Mouse (Mus musculus) stomach, adult 2 months (tissue): Measurements from ENCODE around the gene Myo1f. TPM values are rescaled to one million over a fixed set of nuclear protein-coding genes. Genes with fewer than 3 reads are reported as not detected.

Experiments
- polyA plus RNA-seq: library from polyadenylated mRNA; depleted of rRNA; stranded (reverse); fragments of >200 nt; gene quantifications from 2 replicates; pipeline ENCODE4 v1.2.3, GENCODE M21; 2012; rRNA removed

Gene Myo1f
- 1.1 and 1.2 TPM in 2 replicates for polyA plus RNA-seq

DNA sequence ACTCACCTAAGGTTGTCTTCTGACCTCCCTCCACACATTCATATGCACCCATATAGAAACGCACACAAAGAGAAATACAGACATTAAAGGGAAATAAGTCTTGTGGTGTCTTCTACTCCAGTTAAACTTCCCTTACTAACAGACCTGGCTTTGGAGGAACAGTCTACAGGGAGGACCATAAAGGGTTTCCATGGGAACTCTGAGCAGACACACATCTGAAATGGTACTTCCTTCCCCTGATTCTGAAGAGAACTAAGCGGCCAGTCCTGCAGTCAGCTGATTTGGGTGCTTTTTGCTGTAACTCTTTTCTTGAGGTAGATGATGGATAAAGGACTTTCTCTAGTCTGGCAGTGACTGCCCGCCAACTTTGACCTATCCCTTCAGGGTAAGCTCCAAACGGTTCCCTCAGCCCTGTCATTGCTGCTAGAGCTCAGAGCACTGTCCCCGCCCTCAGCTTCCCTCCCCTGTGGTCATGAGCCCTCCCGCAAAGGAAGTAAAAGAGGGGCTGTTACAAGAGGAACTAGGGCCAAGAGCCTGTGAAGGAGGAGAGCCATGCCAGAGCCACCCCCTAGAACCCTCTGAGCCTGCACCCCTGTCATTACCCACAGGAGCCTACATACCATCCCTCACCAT lies at the start of gene Myo1f:
Myo1f (plus strand) TSS at position 485 of the 633 bp plus-strand sequence.

GRCm38 (mm10) chr17:33523918-33524755 lies 31.4 kb upstream of the Myo1f start, which contains the start of gene Adamts10:
Gene Adamts10, plus strand, starts transcription at chr17:33524204.

DNA sequence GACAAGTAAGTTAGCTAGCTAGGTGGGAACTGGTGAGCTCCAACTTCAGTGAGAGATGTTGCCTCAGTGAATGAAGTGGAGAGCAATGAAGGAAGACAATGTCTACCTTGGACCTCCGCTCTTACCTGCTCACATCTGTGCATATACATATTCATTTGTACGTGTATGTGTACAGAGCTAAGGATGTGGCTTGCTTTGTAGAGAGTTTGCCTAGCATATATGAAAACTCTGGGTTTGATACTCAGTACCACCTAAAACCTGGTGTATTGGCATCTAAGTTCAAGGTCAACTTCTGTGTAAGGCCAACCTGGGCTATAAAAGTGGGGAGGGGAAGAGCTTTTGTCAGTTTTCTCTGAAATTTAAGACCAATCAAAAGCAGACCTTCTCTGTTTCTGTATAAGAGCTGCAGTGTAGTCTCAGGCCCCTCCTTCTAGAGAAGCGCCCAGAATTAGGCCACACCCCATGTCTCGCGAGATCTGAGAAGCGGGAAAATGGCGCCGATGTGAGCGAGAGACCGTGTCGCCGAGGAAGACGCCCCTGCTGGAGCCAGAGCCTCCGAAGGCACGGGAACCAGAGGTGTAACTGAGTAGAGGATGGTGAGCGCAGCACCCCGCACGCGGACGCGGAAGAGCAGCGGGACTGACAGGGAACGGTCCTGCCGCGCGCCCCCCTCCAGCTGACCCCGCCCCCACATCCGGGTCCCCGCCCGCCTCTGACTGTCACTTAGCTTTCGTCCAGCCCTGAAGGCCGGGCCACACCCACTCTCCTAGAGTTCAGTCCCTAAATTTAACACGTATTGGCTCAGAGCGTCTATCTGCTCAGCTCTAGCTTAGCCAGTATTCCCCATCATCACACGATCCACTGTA lies 73.3 kb downstream of the Myo1f start, which contains the start of gene Zfp414:
Zfp414 (plus strand) TSS at position 470 of the 866 bp plus-strand sequence.

DNA sequence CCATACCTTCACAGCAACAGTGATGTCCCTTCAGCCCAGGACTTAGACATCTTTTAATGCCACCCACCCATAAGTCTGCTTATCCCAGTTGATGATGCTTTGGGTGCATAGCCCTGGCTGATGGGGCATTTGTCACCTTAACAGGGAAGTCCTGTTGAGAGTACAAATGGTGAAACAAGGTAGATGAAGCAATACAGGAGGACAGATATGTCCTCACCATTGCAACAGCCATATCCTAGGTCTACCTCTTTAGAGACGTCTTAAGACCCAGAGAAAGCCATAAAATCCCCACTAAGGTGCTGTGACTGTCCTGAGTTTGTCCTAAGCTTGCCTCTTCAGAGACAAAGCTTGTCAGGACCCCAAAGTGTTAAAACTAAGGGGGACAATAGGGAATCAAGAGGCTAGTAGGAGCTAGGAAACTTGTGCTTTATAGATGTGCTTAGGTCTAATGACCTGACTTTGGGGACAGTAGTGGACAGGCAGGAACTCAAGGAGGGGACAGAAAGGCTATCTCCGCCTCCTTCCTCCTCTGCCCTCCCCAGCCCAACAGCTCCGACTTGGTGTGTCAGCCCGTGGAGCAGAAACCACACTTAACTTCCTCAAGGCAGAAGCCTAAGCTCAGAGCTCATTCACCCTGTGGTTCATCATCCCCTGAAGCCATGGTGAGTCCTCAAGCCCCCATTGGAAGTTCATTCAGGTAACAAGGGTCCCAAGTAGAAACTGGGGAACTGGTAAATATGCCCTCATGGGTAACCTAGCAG lies 82.2 kb downstream of the Myo1f start, which contains the start of gene Pram1:
Pram1 (plus strand) TSS at position 541 of the 761 bp plus-strand sequence.

Other genes with a start within 250 kb of the Myo1f start
- gene Zfp81, start 196.8 kb upstream of the Myo1f start, polyA plus RNA-seq = 0.04 and 0.08 TPM in 2 replicates
- 0.22 and 0.28 TPM in 2 replicates for gene Zfp101, start 161.1 kb upstream of the Myo1f start, polyA plus RNA-seq
- gene Actl9, start 122.8 kb upstream of the Myo1f start, polyA plus RNA-seq = 0.19 and 0.47 TPM in 2 replicates
- gene Adamts10, start 31.5 kb upstream of the Myo1f start, polyA plus RNA-seq = 19.4 and 23.0 TPM in 2 replicates
- 36.2 and 39.0 TPM in 2 replicates for gene Zfp414, start 73.4 kb downstream of the Myo1f start, polyA plus RNA-seq
- gene Pram1, start 82.3 kb downstream of the Myo1f start, polyA plus RNA-seq = 0.16 TPM in 1 of 2 replicates, not detected in the other
- 27.4 and 31.2 TPM in 2 replicates for gene Hnrnpm, start 131.2 kb downstream of the Myo1f start, polyA plus RNA-seq
- 42.8 and 60.2 TPM in 2 replicates for gene March2, start 163.0 kb downstream of the Myo1f start, polyA plus RNA-seq
- 166 and 168 TPM in 2 replicates for gene Rab11b, start 204.8 kb downstream of the Myo1f start, polyA plus RNA-seq
- gene Angptl4, start 226.1 kb downstream of the Myo1f start, polyA plus RNA-seq = 9.7 and 11.8 TPM in 2 replicates